Mouse (Mus musculus) spleen, postnatal 36 days (tissue): Measurements from ENCODE around the gene Nhs.

Source experiments
- DNase-seq, 2 experiments: peaks; one replicate each; pipeline ENCODE4 v3.0.0; 2022; ENCODE audit warnings: low spot score in 2 of 2, mixed read lengths in 1 of 2

Gene Nhs

DNA sequence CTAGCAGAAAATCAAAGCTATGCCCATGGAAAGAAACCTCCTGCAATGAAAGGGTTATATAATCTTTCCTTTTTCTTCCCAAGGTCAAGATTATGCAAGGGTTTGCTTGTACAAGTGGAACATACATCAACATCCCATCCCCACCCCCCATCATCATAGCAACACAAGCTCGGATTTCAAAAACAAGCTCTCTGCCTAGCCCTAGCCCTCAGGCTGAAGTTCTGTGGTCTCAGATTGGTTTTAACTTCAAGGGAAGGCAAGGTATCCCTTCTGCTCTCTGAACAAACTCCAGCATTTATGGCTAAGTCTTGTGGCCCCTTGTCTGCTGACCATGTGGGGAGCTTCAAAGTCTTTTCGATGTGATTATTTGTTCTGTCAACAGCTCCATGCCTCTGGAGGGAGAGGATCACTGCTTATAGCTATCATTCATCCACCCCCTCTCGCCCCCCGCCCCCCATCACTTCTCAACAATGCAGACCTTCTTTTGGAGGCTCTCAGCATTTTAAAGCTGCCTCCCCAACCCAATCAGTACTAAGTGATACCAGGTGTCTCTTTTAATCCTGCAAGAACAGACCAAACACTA is 216.3 kb downstream of the Nhs start:
- DNase-seq, result no peak

DNA sequence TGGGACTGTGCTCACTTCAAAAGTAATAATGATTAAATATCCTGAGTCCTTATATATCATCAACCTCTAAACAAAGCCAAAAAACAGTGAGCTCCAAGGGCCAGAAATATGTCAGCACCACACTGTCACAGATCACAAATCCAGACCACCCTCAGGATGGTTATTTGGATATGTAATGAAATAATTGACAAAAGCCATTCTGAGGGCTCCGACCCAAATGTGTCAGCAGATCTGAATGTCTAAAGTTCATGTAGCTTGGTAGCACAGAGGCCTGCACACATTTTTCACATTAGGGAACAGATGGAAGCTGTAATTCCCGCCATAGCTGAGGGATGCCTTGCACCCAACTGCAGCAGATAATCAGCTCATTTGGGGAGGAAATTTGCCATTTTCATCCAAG is 218.8 kb downstream of the Nhs start:
- no peak for DNase-seq

DNA sequence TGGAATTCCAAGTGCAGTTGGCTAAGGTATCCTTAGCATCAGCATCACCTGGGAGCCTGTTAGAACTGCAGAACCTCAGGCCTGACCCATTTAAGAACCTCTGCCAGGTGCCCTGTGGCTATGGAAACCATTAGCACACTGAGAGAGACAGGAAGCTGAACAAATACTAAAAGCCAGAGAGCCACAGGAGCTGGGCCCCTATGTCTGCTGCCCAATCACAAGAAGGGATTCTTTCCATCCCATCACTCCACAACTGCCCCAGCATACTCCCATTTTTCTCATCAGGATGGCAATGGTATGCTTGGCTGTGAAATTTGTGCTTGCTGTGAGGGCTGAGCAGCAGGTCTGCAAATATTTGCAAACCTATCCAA is 232.9 kb downstream of the Nhs start:
- no peak for DNase-seq

DNA sequence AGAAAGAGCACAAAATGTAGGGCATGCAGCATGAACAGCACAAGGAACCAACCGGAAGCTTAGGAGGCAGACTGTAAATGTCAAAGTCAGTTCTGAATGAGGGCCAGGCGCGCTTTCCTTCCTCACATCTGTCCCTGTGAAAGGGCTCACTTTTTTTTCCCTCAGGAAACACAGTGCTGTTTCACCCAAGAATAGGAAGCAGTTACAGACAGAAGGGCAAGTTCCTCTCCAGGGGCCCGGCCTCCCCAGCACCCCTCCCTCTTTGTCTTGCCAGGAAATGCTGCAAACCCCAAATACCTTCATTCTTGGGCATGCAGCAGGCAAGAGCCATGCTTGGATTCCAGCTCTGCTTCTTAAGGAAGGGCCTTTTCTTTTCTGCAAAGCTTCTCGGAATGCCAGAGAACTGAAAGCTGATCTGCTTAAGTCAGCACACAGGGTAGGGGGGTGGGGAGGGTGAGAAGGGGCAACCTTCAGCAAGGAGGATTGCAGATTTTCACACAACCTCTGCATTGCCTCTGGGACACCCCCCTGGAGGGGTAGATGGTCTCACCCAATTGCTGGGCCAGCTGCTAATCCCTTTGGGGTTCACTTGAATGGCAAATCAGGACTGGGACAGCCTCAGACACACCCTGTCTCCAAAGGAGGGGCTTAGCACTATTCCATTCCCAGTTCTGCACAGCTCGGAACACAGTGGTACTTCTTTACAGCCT is 233.4 kb downstream of the Nhs start:
- no peak for DNase-seq

DNA sequence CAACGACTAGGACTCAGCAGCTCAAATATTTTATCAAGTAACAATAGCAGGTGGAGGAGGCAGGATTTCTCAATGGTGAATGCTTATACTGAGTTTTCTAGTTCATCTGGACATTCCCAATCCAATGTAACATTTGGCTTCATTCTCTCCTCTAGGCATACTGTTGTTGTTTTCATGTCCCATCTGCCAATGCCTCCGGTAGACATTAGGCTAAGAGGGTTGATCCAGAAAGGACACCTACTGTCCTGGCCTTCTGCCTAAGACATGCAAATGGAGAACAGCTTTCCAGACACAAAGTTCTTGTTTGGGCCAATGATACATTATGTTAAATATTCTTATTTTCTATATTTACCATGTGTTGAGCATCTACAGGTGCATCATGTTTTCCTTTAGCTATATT is 236.9 kb downstream of the Nhs start:
- no peak for DNase-seq

DNA sequence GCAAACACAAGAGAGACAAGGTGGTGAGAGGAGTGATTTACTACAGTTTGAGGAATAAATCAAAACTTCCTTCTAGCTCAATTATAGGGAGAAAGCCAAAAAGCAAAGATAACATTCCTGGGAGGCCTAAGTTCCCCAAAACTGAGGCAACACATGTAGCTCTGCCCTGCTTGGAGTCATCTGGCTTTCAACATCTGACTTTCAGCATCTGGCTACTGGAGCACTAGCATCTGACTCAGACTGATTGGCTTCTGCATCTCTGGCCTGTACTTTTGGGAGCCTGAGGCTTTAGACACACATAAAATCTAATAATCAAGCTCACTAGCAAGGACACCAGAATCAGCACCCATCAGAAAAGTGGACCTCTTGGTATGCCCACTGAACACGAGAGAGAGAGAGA is 237.9 kb downstream of the Nhs start:
- no peak for DNase-seq

DNA sequence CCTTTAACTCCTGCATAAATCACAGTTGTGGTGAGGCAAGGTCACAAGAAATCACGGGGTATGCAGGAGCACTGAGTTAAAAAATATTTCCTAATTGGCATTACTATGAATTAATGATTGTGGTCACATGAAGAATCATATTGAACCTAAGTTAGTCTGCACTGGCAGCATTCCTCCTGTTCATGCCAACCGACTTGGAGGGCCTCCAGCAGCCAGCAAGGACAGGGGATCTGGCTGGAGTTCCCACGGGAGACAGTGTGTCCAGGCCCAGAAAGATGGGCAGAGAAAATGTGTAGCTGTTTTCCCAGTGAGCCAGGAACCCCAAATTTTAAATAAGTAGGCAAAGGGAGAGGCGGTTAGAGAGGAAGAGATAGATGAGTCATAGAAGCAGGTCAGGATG is 249.6 kb downstream of the Nhs start:
- DNase-seq, result no peak

DNA sequence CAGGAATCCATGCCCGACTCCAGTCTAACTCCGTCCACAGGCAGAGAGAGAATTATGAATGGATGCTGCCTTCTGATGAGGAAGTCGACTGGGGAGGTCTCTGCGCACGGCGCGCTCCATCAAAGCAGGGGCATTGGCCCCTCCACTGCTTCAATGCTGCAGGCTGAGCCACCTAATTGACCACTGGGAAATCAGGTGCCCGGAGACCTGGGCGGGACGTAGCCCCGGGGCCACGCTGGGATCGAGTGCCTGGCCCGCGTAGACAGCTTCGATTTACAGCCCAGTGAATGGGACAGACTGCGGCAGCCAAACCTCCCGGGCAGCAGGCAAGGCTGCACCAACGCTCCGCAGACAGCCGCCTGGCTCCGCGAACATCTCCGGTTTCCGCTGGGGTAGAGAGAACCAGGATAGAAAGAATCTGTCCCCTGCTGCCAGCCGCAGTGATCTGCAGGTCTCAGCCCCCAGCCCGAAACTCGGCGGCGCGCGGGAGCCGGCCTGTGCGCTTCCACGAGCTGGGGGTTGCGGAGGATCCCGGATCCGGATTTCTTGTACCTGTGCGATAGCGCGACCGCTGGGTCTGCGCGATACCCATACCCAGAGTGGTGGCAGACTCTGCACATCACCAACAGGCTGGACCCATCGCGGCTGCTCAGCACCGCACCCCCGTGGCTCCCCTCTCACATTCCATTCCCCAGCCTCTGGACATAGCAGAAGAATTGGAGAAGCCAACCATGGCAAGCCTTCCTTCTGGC is 250.7 kb downstream of the Nhs start:
- no peak for DNase-seq

DNA sequence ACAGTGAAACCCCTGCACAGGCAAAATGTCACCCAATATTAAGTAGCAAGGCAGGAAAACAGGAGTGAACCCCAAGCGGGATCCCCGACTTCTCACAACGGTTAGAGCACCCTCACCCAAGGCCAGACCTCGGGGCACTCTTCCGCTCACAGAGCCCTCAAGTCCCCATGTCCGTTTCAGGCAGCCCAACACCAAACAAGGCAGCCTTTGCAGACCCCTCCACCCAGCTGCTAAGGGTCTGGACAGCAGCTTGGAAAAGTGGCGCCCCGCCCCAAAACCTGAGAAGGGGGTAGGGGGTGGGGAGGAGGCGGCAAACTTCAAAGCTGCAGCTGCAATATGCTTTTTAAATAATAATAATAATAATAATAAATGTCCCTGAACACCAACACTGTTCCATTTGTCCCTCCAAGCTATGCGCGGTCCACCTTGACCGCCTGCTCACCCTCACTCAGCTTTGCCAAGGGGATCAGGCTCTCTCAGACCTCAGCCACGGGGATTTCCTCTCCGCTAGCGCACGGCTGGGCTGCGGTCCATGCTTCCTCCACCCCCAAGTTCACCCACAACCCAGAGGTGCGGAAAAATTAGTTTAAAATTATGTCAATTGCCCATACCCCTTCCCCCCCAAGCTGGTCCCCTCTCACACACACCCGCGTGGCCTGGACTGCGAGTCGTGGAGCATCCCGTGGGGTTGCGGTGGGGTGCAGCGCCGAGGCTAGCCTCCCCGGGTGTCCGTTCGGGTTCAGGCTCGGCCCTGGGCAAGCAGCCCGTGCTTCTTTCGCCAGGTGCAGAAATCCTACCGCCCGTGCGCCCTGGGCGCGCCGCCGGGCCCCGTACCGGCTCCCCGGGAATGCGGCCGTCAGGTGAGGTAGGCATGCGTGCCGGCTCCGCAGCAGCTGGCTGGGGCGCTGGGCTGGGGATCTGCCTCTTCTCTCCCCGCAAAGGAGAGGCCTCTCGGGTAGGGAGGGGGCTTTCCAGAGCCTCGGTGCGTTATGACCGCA is 251.6 kb downstream of the Nhs start:
- peak in 1 of 2 experiments; percentile 13 for DNase-seq

DNA sequence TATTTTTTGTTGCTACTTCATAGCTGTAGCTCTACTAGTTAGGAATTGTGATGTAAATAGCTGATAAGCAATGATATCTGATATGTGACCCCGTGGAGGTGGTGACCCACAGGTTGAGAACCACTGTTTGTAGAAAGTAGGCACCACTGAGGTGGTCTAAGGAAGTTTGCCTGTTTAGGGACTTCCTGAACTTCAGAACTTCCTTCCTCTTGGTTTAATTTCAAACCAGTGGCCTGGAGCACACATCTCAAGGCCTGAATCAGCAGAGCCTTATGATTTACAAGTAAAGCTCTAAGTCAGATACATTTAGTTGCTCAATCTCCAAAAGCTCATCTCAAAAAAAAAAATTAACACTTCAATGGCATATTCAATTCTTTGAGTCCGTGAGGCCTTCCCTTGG is 265.1 kb downstream of the Nhs start:
- peak in 1 of 2 experiments; percentile 1 for DNase-seq

DNA sequence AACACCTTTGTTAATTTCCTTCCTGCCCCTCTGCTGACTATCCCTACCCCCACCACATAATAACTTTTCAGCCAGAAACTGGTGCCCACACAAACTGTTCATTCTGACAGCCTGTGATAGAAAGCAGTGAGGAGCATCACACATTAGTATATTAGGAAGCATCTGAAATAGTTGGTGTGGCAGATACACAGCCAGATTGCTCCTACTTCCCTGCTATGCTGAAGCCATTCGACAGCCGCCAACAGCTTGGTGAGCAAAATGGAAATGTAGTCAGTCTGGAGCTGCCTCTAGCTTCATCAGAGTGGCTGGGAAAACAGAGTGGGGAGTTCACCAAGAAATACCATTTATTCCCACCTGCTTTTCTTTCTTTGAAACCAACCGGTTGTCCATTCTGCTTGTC is 275.9 kb downstream of the Nhs start:
- no peak for DNase-seq

DNA sequence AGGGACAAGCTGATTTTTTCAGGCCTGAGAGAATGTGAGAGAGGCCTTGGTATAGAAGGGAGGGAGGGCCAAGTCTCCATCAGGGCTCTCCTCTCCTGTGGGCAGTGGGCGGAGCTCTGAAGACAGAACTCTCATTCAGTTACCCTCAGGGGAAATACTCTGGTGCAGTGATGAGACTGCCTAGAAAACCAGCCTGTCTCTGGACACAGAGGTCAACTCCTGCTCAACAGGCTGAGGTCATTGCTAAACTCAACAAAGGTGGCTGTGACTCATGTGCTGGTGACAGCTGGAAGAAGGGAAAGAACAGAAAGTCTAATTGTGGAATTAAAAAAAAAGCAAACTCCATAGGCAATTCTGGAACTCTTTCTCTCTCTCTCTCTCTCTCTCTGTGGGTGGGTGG is 282.4 kb downstream of the Nhs start:
- no peak for DNase-seq

DNA sequence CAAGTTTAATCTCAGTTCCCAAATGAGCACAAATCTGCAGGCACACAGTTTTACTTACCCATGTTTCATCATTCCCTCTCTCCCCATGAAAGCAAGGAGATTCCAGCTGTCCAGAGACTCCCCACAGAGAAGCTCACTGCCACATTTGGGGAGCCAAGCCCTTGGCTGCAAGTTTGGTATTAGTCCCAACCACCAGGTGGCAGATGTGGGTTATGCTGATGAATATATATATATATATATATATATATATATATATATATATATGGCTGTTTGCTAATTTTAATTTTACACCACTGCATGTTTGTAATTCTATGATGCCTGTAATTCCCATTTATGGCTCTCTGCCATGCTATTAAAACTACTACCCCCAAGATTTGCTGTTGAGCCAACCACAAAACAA is 286.0 kb downstream of the Nhs start:
- DNase-seq, result no peak

DNA sequence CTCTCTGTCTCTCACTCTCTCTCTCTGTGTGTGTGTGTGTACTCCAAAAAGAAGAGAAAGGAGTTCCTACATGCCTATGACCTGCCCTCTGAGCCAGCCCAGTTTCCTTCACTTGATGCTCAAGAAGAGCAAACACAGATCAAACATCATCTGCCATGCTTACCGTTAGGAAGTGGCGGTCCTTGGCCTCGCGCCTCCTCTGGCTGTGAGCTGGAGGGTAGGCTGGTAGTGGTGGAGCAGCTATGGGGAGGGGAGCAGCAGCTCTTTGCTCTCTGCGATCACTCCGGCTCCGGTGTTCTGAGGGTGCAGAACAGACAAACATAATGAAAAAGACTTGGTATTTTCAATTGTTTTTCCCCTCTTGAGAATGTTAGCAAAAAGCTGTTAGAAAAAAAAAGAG is 288.2 kb downstream of the Nhs start:
- DNase-seq, result no peak

DNA sequence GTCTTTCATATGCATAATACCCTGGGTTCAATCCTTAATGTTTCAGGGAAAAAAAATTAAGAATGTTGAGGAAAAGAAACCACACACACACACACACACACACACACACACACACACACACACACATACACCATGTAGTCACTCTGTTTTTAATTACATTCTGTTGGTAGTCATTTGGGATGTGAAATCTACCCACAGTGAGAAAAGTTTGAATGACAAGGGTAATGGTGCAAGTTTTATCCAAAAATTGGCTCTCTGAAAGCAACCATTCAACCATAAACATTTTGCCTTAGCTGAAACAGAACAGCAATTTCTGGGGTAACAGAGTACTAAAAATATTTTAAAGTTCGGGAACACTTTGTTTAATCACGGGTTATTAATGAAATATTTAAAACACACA is 303.9 kb downstream of the Nhs start:
- no peak for DNase-seq

DNA sequence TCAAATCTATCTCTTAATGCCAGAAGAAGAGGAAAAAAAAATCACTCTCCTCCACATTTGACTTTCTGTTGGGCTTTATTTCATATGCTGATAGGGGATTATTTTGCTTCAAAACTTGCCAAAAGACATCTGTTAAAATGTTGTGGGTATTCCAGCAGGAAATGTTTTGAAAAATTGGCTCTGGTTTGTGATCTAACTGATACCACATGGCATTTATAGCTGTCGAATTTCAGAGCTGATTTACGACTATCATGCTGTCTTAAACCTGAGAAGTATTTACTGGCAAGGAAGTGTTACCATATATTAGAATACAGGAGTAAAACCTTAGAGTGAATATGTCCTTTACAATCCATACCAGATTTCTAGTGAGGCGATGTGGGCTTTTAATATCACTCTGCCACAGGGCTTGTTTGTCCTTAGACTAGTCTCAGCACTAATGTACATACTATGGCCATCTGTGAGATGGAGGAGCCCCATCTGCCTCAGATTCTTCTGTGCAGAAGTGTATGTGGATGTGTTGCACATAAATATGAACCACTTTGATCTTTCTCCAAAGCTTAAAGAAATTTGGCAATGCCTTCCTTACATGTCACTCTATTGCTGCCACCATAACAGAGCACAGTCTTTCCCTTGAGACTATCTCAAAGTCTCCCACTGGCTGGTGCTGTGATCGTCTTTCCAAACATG is 305.8 kb downstream of the Nhs start:
- no peak for DNase-seq

DNA sequence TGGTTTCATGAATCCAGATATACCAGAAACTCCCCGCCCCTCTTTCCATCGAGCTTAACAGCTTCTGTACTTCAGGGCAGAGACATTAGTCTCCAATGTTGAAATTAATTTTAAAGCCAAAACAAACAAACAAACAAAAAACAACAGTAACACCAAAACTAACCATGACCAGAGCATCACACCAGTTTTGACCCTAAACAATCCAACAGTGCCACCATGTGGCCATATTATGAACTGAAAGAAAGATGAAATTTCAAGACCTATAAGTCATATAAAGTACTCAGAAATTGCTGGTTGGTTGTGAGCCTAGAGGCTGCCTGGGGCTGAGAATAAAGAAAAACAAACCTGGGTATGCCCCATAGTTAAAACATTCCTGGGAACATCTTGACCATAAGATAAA is 333.3 kb downstream of the Nhs start:
- peak in 1 of 2 experiments; percentile 8 for DNase-seq

DNA sequence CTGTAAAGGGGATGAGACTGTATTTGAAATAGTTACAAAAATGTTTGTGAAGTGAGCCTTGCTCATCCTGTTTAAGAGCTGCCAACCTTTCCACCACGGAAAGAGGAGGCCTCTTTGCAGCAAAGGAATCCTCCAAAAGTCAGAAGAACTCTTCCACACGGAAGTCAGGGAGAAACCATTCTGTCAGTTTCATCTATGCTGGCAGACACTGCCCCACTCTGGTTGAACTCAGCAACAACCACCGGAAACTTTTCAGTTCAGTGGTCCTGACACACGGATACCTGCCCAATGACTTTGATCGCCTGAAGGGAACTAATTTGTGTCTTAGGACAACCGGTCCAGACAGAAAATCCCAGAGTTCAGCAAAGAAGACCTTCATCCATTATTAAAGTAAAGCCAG is 369.3 kb downstream of the Nhs start:
- no peak for DNase-seq
